In genomic region chr6:72677510-72678220, GRCm38 (mm10) we compare ENCODE assay signal across 8 mouse cellular contexts.
A peak's percentile ranks its signal among the peaks of the same experiment; 100 is the strongest.
DNase-seq lines count a peak whose midpoint lies in the region; ATAC-seq lines count a peak whose summit lies in the region.

No protein-coding gene starts in this region.

- peak overlapping the region; percentile 5; a peak in 1 of 4 replicates for H3K4me3 ChIP-seq in heart, embryonic 14.5 days (ENCODE audit: control insufficient read depth in 1 of 2, insufficient read depth in 1 of 2, low read depth in 1 of 2, low read length in 2 of 2)
- peak overlapping the region; percentile 27 for H3K4me3 ChIP-seq in embryonic facial prominence, embryonic 15.5 days (replicated peaks)
- peak overlapping the region; percentile 46 for H3K4me3 ChIP-seq in limb, embryonic 10.5 days
- no peak overlapping the region; the same call in 1 of the 2 replicates for H3K4me3 ChIP-seq in neural tube, embryonic 11.5 days (ENCODE audit: low read depth, low read length)

- no peaks in the 10 kb centered on the region for H3K9me3 ChIP-seq in heart, embryonic 14.5 days (ENCODE audit: control insufficient read depth, low read length)
- H3K9me3 ChIP-seq in embryonic facial prominence, embryonic 15.5 days (replicated peaks) = no peaks in the 10 kb centered on the region
- no peaks in the 10 kb centered on the region for H3K9me3 ChIP-seq in limb, embryonic 10.5 days (replicated peaks)
- H3K9me3 ChIP-seq in neural tube, embryonic 11.5 days (ENCODE audit: control insufficient read depth, low read length) = no peaks in the 10 kb centered on the region

- no peak for ATAC-seq in heart, embryonic 14.5 days (ENCODE audit: insufficient number of reproducible peaks, insufficient read depth, low FRiP score, low read depth)
- ATAC-seq in embryonic facial prominence, embryonic 15.5 days (ENCODE audit: insufficient number of reproducible peaks, low FRiP score, low TSS enrichment, low read depth) = peak; percentile 55
- peak; percentile 83 for ATAC-seq in neural tube, embryonic 11.5 days (ENCODE audit: insufficient read depth, low FRiP score, low TSS enrichment)

- H3K36me3 ChIP-seq in heart, embryonic 14.5 days (ENCODE audit: control insufficient read depth, insufficient read depth, low read length) = no peaks in the 10 kb centered on the region
- H3K36me3 ChIP-seq in embryonic facial prominence, embryonic 15.5 days = no peaks in the 10 kb centered on the region
- no peaks in the 10 kb centered on the region for H3K36me3 ChIP-seq in limb, embryonic 10.5 days
- no peaks in the 10 kb centered on the region for H3K36me3 ChIP-seq in neural tube, embryonic 11.5 days (ENCODE audit: control insufficient read depth, insufficient read depth, low read length)

- peak overlapping the region; percentile 49 for H3K4me2 ChIP-seq in heart, embryonic 14.5 days (ENCODE audit: low read length)
- H3K4me2 ChIP-seq in embryonic facial prominence, embryonic 15.5 days (replicated peaks) = peak overlapping the region; percentile 44
- H3K4me2 ChIP-seq in neural tube, embryonic 11.5 days (ENCODE audit: low read depth) = peak overlapping the region; percentile 47

- 31% methylated on average over 11 of the region's 11 CpGs for whole genome bisulfite sequencing in heart, embryonic 14.5 days
- 14% methylated on average over 11 of the region's 11 CpGs for WGBS in embryonic facial prominence, embryonic 15.5 days
- WGBS in limb, embryonic 10.5 days = 16% methylated on average over 11 of the region's 11 CpGs
- 6% methylated on average over 11 of the region's 11 CpGs for WGBS in neural tube, embryonic 11.5 days

- DNase-seq in heart, adult 9 months (ENCODE audit: low spot score in 2 of 2) = no peak
- DNase-seq in limb, embryonic 10.5 days (ENCODE audit: low spot score) = peak; percentile 73
- DNase-seq in neural tube, embryonic 11.5 days (ENCODE audit: low spot score) = peak; percentile 80
- DNase-seq in layer of hippocampus, adult 11-12 months (ENCODE audit: low spot score) = no peak
- no peak for DNase-seq in adrenal gland, adult (ENCODE audit: inconsistent age in 2 of 2, low spot score in 1 of 2)
- no peak for DNase-seq in cerebellum, postnatal 36 days

- peaks cover 30 to 41% of the 10 kb centered on the region in 2 experiments for H3K4me1 ChIP-seq in heart, embryonic 14.5 days (ENCODE audit: control insufficient read depth in 2 of 2, insufficient read depth in 2 of 2, low read length in 2 of 2)
- H3K4me1 ChIP-seq in embryonic facial prominence, embryonic 15.5 days = peaks cover 75% of the 10 kb centered on the region
- peaks cover 80% of the 10 kb centered on the region for H3K4me1 ChIP-seq in limb, embryonic 10.5 days
- peaks cover 38% of the 10 kb centered on the region for H3K4me1 ChIP-seq in neural tube, embryonic 11.5 days (ENCODE audit: control insufficient read depth, insufficient read depth, low read length)

- no peaks in the 10 kb centered on the region for H3K27me3 ChIP-seq in heart, embryonic 14.5 days (ENCODE audit: control insufficient read depth, insufficient read depth, low read length)
- H3K27me3 ChIP-seq in embryonic facial prominence, embryonic 15.5 days = no peaks in the 10 kb centered on the region
- no peaks in the 10 kb centered on the region for H3K27me3 ChIP-seq in limb, embryonic 10.5 days (ENCODE audit: low read depth, poor library complexity, severe bottlenecking)
- H3K27me3 ChIP-seq in neural tube, embryonic 11.5 days (ENCODE audit: control insufficient read depth, insufficient read depth, low read length) = no peaks in the 10 kb centered on the region

- H3K27ac ChIP-seq in heart, embryonic 14.5 days (replicated peaks in 1 of 2; ENCODE audit: control insufficient read depth in 1 of 2, insufficient read depth in 1 of 2, low read depth in 2 of 2, low read length in 2 of 2) = peak overlapping the region; percentile 61 to 76
- H3K27ac ChIP-seq in embryonic facial prominence, embryonic 15.5 days (replicated peaks) = peak overlapping the region; percentile 89
- peak overlapping the region; percentile 91 for H3K27ac ChIP-seq in limb, embryonic 10.5 days
- H3K27ac ChIP-seq in neural tube, embryonic 11.5 days (ENCODE audit: low read depth, low read length) = peak overlapping the region; percentile 53; the same call in 1 of the 2 replicates

- H3K9ac ChIP-seq in heart, embryonic 14.5 days (ENCODE audit: low read length) = peak overlapping the region; percentile 57
- peak overlapping the region; percentile 12; the same call in 1 of the 2 replicates for H3K9ac ChIP-seq in embryonic facial prominence, embryonic 15.5 days
- peak overlapping the region; percentile 37; the same call in 1 of the 2 replicates for H3K9ac ChIP-seq in neural tube, embryonic 11.5 days (ENCODE audit: low read length)

Comparison
In these comparisons a context has a peak if more than half of its experiments do, and no peak if none do; other contexts are left out.
1. DNase-seq: peak in limb, embryonic 10.5 days (single experiment) and neural tube, embryonic 11.5 days (single experiment); none in heart, adult 9 months (0 of 2), layer of hippocampus, adult 11-12 months (single experiment), adrenal gland, adult (0 of 2) and cerebellum, postnatal 36 days (0 of 2).
2. Peak in every context shown above with its lines, with median percentiles within 50 percentile points of each other: H3K27ac ChIP-seq, H3K4me2 ChIP-seq and H3K9ac ChIP-seq.